Mouse (Mus musculus): ENCODE measurements around the gene Cdk4.

- no peak for TF ChIP-seq CTCF (IDR thresholded peaks at IDR 0.05; ENCODE audit: low read depth)
- TF ChIP-seq EP300 (IDR thresholded peaks at IDR 0.05; ENCODE audit: low read depth), result no peak
Measured at GRCm38 (mm10) chr10:127065981-127066380, 2.6 kb downstream of the Cdk4 start.
